In genomic region chr16:5024021-5024420, GRCm38 (mm10) we compare ENCODE assay signal across 38 mouse cellular contexts. TPM values are rescaled to one million over a fixed set of nuclear protein-coding genes. Genes with fewer than 3 reads are reported as not detected.
"Had no signal": no experiment of that assay in that cellular context is flagged by ENCODE, and none has a peak within 500 bp of the region (broad histone marks: within the 10 kb centered on the region; RNA-seq: fewer than 3 reads in every experiment).

No protein-coding gene starts in this region.

- H3K4me2 ChIP-seq: embryonic facial prominence, embryonic 12.5 days; embryonic facial prominence, embryonic 13.5 days; embryonic facial prominence, embryonic 15.5 days; forebrain, embryonic 12.5 days; forebrain, embryonic 13.5 days; forebrain, embryonic 15.5 days had no signal

- H3K9ac ChIP-seq: embryonic facial prominence, embryonic 12.5 days; embryonic facial prominence, embryonic 13.5 days; embryonic facial prominence, embryonic 15.5 days; forebrain, embryonic 12.5 days; forebrain, embryonic 13.5 days; forebrain, embryonic 15.5 days; forebrain, postnatal 0 days had no signal

- H3K27ac ChIP-seq: embryonic facial prominence, embryonic 10.5 days; embryonic facial prominence, embryonic 12.5 days; embryonic facial prominence, embryonic 13.5 days; embryonic facial prominence, embryonic 15.5 days; forebrain, embryonic 10.5 days; forebrain, embryonic 12.5 days; forebrain, embryonic 13.5 days; forebrain, embryonic 15.5 days; gastrocnemius, adult 2 months had no signal

- H3K27me3 ChIP-seq: embryonic facial prominence, embryonic 12.5 days; embryonic facial prominence, embryonic 13.5 days; embryonic facial prominence, embryonic 15.5 days; forebrain, embryonic 12.5 days; forebrain, embryonic 13.5 days; forebrain, embryonic 15.5 days had no signal

- ATAC-seq: forebrain, embryonic 13.5 days; forebrain, embryonic 14.5 days; forebrain, embryonic 15.5 days; forebrain, embryonic 16.5 days; forebrain, postnatal 0 days had no signal

- DNase-seq: cerebellum, adult 18-20 months; cerebellum, adult 2 months; cerebellum, adult 8-10 months; cerebellum, adult 9-10 months; cerebellum, adult 9-11 months; cerebellum, postnatal 10 days; cerebellum, postnatal 14 days; cerebellum, postnatal 25 days; cerebellum, postnatal 36 days; embryo, embryonic 11 days; forebrain, postnatal 0 days; gastrocnemius, adult 2 months; gastrocnemius, postnatal 10 days; gastrocnemius, postnatal 14 days; gastrocnemius, postnatal 25 days; gastrocnemius, postnatal 36 days; heart, adult 11 months had no signal

- H3K4me1 ChIP-seq: embryonic facial prominence, embryonic 10.5 days; embryonic facial prominence, embryonic 12.5 days; embryonic facial prominence, embryonic 13.5 days; embryonic facial prominence, embryonic 15.5 days; forebrain, embryonic 10.5 days; forebrain, embryonic 12.5 days; forebrain, embryonic 13.5 days; forebrain, embryonic 15.5 days had no signal

- H3K4me3 ChIP-seq: embryonic facial prominence, embryonic 10.5 days; embryonic facial prominence, embryonic 12.5 days; embryonic facial prominence, embryonic 13.5 days; embryonic facial prominence, embryonic 15.5 days; erythroblast, embryonic 14.5 days; forebrain, embryonic 10.5 days; forebrain, embryonic 12.5 days; forebrain, embryonic 13.5 days; forebrain, embryonic 15.5 days; gastrocnemius, adult 2 months had no signal

- H3K9me3 ChIP-seq: embryonic facial prominence, embryonic 10.5 days; embryonic facial prominence, embryonic 12.5 days; embryonic facial prominence, embryonic 13.5 days; embryonic facial prominence, embryonic 15.5 days; forebrain, embryonic 10.5 days; forebrain, embryonic 12.5 days; forebrain, embryonic 13.5 days; forebrain, embryonic 15.5 days had no signal

RNA-seq across cellular contexts. Expression of gene Smim22, which starts 16.9 kb away (rescaled TPM):
- total RNA-seq: common myeloid progenitor, adult 5-6 weeks; forebrain, postnatal 0 days; gastrocnemius, adult 18-20 months; gastrocnemius, adult 2 months; gastrocnemius, adult 8-10 months; gastrocnemius, postnatal 10 days; gastrocnemius, postnatal 14 days; gastrocnemius, postnatal 25 days; gastrocnemius, postnatal 36 days; gastrocnemius, postnatal 4 days; granulocyte monocyte progenitor cell, adult 5-6 weeks had no signal
- polyA plus RNA-seq: erythroblast, embryonic 14.5 days; forebrain, embryonic 13.5 days had no signal

RNA-seq across cellular contexts. Expression of gene Sept12, which starts 26.4 kb away (rescaled TPM):
- total RNA-seq: common myeloid progenitor, adult 5-6 weeks; forebrain, postnatal 0 days; gastrocnemius, adult 18-20 months; gastrocnemius, adult 2 months; gastrocnemius, adult 8-10 months; gastrocnemius, postnatal 10 days; gastrocnemius, postnatal 14 days; gastrocnemius, postnatal 25 days; gastrocnemius, postnatal 36 days; gastrocnemius, postnatal 4 days; granulocyte monocyte progenitor cell, adult 5-6 weeks had no signal
- polyA plus RNA-seq: cerebellum, adult 2 months; cortical plate, adult 2 months; embryonic facial prominence, embryonic 10.5 days; embryonic facial prominence, embryonic 11.5 days; embryonic facial prominence, embryonic 12.5 days; embryonic facial prominence, embryonic 13.5 days; embryonic facial prominence, embryonic 14.5 days; embryonic facial prominence, embryonic 15.5 days; erythroblast, embryonic 14.5 days; forebrain, embryonic 10.5 days; forebrain, embryonic 11.5 days; forebrain, embryonic 12.5 days; forebrain, embryonic 13.5 days; forebrain, embryonic 14.5 days; forebrain, embryonic 15.5 days; forebrain, embryonic 16.5 days; forebrain, postnatal 0 days; frontal cortex, adult 2 months had no signal
